In genomic region chr11:121702895-121703618, GRCm38 (mm10) we compare ENCODE assay signal across 8 mouse cellular contexts. TPM values are rescaled to one million over a fixed set of nuclear protein-coding genes. Genes with fewer than 3 reads are reported as not detected.
A peak's percentile ranks its signal among the peaks of the same experiment; 100 is the strongest.
DNase-seq lines count a peak whose midpoint lies in the region; ATAC-seq lines count a peak whose summit lies in the region.

No protein-coding gene starts in this region.

- intact Hi-C loops in left cerebral cortex, postnatal 10 days (cut with DNase I): no loop called here

- ATAC-seq in megakaryocyte, adult 5-6 weeks (ENCODE audit: poor library complexity, severe bottlenecking): peak; percentile 47

- DNase-seq in T-cell, adult 2 months (ENCODE audit: low spot score): peak; percentile 77
- DNase-seq in cerebellum, postnatal 36 days: peak; percentile 6 to 14
- DNase-seq in gastrocnemius, postnatal 10 days: peak; percentile 73
- DNase-seq in induced T-regulatory cell, adult 2 months (ENCODE audit: low read depth): peak; percentile 79
- peak; percentile 37 to 70 for DNase-seq in left cerebral cortex, postnatal 10 days (ENCODE audit: extremely low spot score in 1 of 2, low spot score in 2 of 2)
- peak; percentile 58 for DNase-seq in right cerebral cortex, postnatal 14 days
- DNase-seq in Muller cell, postnatal 12 days (ENCODE audit: inconsistent ontology term): no peak

RNA-seq across cellular contexts. Expression of gene Metrnl, which starts 1.7 kb away (rescaled TPM):
- total RNA-seq in gastrocnemius, postnatal 10 days (2021): 10 to 100 TPM; 15.1 to 21.1 TPM
- 1 to 10 TPM; 5.4 to 9.2 TPM for total RNA-seq in left cerebral cortex, postnatal 10 days (2021)
- total RNA-seq in megakaryocyte, adult 5-6 weeks (2015): 32.9 and 40.5 TPM in 2 replicates
- total RNA-seq in megakaryocyte, adult 5-6 weeks (2017): 16.4 and 20.6 TPM in 2 replicates

RNA-seq across cellular contexts. Expression of gene B3gntl1, which starts 30.1 kb away (rescaled TPM):
- 1 to 10 TPM; 3.2 to 4.5 TPM for total RNA-seq in gastrocnemius, postnatal 10 days (2021)
- total RNA-seq in left cerebral cortex, postnatal 10 days (2021): 1 to 10 TPM; 6.9 to 7.0 TPM
- total RNA-seq in megakaryocyte, adult 5-6 weeks (2015): 3.6 and 5.8 TPM in 2 replicates
- total RNA-seq in megakaryocyte, adult 5-6 weeks (2017): 5.2 and 7.8 TPM in 2 replicates
